Mouse (Mus musculus): ENCODE results near the gene Pqlc2.

GRCm38 (mm10) chr4:139253206-139253605 lies 57.3 kb downstream of the Pqlc2 start:
- TF ChIP-seq POLR2A (IDR thresholded peaks at IDR 0.05; ENCODE audit: borderline replicate concordance, extremely low read depth, insufficient read depth, insufficient read length, poor library complexity, severe bottlenecking) (no peak), CTCF (IDR thresholded peaks at IDR 0.05; ENCODE audit: borderline replicate concordance, extremely low read depth, insufficient read depth, insufficient read length) (no peak)
